Mouse (Mus musculus): Measurements from ENCODE around the gene Pitx2. TPM values are rescaled to one million over a fixed set of nuclear protein-coding genes. Genes with fewer than 3 reads are reported as not detected.

Pitx2 gene
- total RNA-seq, 1 experiment, result 9.8 TPM

DNA sequence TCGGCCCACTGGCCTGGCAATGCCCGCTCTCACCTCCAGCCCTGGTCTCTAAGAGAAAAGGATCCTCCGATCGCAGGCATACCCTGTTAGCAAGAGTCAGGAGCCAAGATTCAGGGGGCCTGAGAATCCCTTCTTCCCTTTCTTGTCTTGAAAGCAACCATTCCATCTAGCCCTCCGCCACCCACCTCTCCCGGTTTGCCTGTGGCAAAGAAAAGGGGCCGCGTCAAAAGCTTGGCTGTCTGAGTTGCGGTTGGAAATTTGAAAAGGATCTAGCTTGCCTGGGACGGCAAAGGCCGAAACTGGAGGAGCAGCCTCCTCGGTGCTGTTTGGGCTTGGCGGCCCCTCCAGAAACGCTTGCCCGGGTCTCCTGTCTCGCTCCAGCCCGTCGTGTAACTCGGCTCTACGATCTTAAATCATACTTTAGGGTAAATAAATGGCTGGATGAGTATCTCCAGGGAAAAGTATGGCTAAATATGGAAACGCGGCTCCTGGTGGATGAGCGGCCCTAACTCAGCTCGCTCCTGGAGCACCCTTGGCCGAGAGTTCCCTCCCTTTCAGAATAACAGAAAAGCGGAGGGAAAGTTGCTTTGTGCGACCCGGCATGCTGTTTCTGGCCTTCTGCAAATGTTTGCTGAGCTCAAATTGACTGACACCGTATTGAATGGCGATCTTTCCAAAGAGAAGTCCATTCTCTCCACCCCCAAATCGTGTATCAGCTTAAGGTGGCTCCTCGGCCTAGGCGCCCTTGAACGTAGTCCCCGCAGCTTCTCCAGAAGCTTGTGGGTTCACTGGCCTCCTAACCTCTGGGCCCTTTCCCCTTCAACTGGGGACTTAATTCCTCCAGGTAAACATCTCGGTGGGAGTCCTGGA lies 3.4 kb downstream of the Pitx2 start:
- no peak overlapping the region for H3K9ac ChIP-seq (ENCODE audit: insufficient read depth, low read depth, low read length, poor library complexity, severe bottlenecking)
- peak overlapping the region; percentile 12 to 55; a peak in 2 of 4 replicates for H3K4me3 ChIP-seq (ENCODE audit: insufficient read depth in 1 of 2, low read depth in 1 of 2, low read length in 2 of 2, poor library complexity in 1 of 2, severe bottlenecking in 1 of 2)
- TF ChIP-seq ZNF384 (IDR thresholded peaks at IDR 0.05; ENCODE audit: low read depth, low read length), result no peak
- H3K4me1 ChIP-seq (ENCODE audit: control insufficient read depth in 2 of 2, insufficient read depth in 2 of 2, low read length in 2 of 2, poor library complexity in 1 of 2), result peaks cover 0 to 5% of the 10 kb centered on the region in 2 experiments; a peak in 1 of 4 replicates
- no peaks in the 10 kb centered on the region for H3K9me3 ChIP-seq (ENCODE audit: control insufficient read depth, insufficient read depth, low read depth, low read length)
- no peak overlapping the region for H3K27ac ChIP-seq (ENCODE audit: insufficient read depth, low read depth, low read length, poor library complexity, severe bottlenecking)
- DNase-seq (ENCODE audit: low read depth, low spot score), result no peak
- in situ Hi-C loops (cut with MboI; ENCODE audit: low sequenced_read_pairs in 2 of 2, unreplicated experiment in 2 of 2), result loop anchor here (5.0 to 25.0 kb wide), 5 partner anchors 858 to 1909 kb away; partner anchors contain the start of genes Lef1 (in 1 of the 2) and Neurog2 (in 1 of the 2)
- no peaks in the 10 kb centered on the region for H3K36me3 ChIP-seq (ENCODE audit: control insufficient read depth, insufficient read depth, low read length, poor library complexity, severe bottlenecking)

DNA sequence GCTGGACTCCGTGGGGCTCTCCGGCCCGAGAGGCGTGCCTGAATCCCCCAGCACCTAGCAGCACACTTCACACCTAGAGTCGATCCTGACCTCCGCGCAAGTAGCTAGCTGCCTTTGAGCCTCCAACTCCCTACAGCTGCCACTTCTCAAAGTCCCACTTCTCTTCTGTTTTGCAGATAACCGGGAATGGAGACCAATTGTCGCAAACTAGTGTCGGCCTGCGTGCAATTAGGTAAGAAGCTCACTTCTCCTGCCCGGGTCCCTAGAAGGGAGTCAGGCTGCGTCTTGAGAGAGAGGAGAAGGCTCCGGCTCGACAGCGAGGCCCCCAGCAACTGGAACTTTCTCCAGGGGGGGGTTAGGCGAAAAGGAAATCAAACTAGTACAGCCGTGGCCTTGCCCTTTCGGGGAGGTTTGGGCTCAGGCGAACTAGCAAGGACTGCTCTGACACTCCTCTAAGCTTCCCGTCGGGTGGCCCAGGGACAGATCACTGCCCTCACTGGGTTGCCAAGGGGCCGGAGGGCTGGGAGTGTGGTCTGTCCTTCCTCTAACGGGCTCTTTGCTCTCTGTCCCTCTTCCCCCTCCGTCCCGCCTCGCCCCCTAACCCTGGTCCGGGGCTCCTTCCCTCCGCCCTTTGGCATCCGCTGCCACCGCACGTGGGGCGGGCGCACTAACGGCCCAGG lies 4.2 kb downstream of the Pitx2 start:
- TF ChIP-seq CHD2 (IDR thresholded peaks at IDR 0.05; ENCODE audit: low read depth, low read length) (no peak), ZC3H11A (IDR thresholded peaks at IDR 0.05; ENCODE audit: borderline replicate concordance, low read depth, low read length) (no peak), HCFC1 (IDR thresholded peaks at IDR 0.05; ENCODE audit: borderline replicate concordance, insufficient read depth, low read length) (no peak), MAFK (IDR thresholded peaks at IDR 0.05; ENCODE audit: insufficient read depth, low read depth, low read length) (no peak), ZNF384 (IDR thresholded peaks at IDR 0.05; ENCODE audit: low read depth, low read length) (no peak)
- in situ Hi-C loops (cut with MboI; ENCODE audit: low sequenced_read_pairs in 2 of 2, unreplicated experiment in 2 of 2), result loop anchor here (5.0 to 25.0 kb wide), 5 partner anchors 859 to 1908 kb away; partner anchors contain the start of genes Lef1 (in 1 of the 2) and Neurog2 (in 1 of the 2)
- Histone ChIP-seq H3K9me3 (ENCODE audit: control insufficient read depth, insufficient read depth, low read depth, low read length) (no peaks in the 10 kb centered on the region), H3K4me1 (ENCODE audit: control insufficient read depth in 2 of 2, insufficient read depth in 2 of 2, low read length in 2 of 2, poor library complexity in 1 of 2) (peaks cover 0 to 6% of the 10 kb centered on the region in 2 experiments; a peak in 1 of 4 replicates), H3K36me3 (ENCODE audit: control insufficient read depth, insufficient read depth, low read length, poor library complexity, severe bottlenecking) (no peaks in the 10 kb centered on the region), H3K9ac (ENCODE audit: insufficient read depth, low read depth, low read length, poor library complexity, severe bottlenecking) (0 out of 2 replicates have a peak overlapping the region, but pooled peaks have one; percentile 22), H3K4me3 (ENCODE audit: insufficient read depth in 1 of 2, low read depth in 1 of 2, low read length in 2 of 2, poor library complexity in 1 of 2, severe bottlenecking in 1 of 2) (peak overlapping the region; percentile 55 to 66), H3K27ac (ENCODE audit: insufficient read depth, low read depth, low read length, poor library complexity, severe bottlenecking) (no peak overlapping the region)
- no peak for DNase-seq (ENCODE audit: low read depth, low spot score)

DNA sequence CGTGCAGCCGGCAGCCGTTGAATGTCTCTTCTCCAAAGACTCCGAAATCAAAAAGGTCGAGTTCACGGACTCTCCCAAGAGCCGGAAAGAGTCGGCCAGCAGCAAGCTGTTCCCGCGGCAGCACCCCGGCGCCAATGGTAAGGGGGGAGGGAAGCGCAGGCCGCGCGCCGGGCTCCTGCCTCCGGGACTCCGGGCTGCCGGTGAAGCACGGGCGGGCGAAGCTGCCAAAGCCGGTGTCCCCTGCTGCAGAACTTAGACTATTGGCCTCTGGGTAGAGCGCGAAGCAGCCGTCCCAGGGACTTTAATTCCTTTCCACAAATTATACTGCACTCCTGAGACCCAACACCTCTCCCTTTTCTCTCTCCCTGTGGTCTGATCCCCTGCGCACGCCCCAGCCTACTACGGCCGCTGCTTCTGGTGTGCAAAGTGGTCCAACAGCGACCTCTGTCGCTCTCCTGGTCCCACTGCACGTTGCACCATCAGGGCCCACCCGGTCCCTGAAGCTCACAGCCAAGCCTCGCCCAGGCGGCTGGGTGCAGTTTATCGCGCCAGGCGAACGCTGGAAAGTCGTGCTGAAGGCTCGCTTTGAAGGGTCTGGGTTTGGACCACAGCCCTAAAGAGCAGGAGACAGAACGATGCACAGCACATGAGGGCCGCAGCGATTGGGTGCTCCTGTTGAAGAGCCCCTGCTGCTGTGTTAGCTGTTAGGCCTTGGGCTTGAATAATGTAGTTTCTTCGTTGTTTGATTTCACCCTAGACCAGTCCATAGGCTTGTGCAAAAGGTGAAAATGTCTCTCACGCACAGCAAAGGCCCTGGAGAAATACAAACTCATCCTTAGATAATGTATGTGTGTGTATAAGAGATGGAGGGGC lies 5.0 kb downstream of the Pitx2 start:
- Histone ChIP-seq H3K4me1 (ENCODE audit: control insufficient read depth in 2 of 2, insufficient read depth in 2 of 2, low read length in 2 of 2, poor library complexity in 1 of 2) (0 out of 4 replicates have a peak, but pooled peaks cover 0 to 4% of the 10 kb centered on the region in 2 experiments), H3K4me3 (ENCODE audit: insufficient read depth in 1 of 2, low read depth in 1 of 2, low read length in 2 of 2, poor library complexity in 1 of 2, severe bottlenecking in 1 of 2) (peak overlapping the region; percentile 55 to 66), H3K9ac (ENCODE audit: insufficient read depth, low read depth, low read length, poor library complexity, severe bottlenecking) (peak overlapping the region; percentile 22; the same call in 1 of the 2 replicates), H3K9me3 (ENCODE audit: control insufficient read depth, insufficient read depth, low read depth, low read length) (no peaks in the 10 kb centered on the region), H3K27ac (ENCODE audit: insufficient read depth, low read depth, low read length, poor library complexity, severe bottlenecking) (no peak overlapping the region), H3K36me3 (ENCODE audit: control insufficient read depth, insufficient read depth, low read length, poor library complexity, severe bottlenecking) (no peaks in the 10 kb centered on the region)
- DNase-seq (ENCODE audit: low read depth, low spot score), result peak; percentile 93
- in situ Hi-C loops (cut with MboI; ENCODE audit: low sequenced_read_pairs in 2 of 2, unreplicated experiment in 2 of 2), result loop anchor here (5.0 to 25.0 kb wide), 5 partner anchors 860 to 1908 kb away; partner anchors contain the start of genes Lef1 (in 1 of the 2) and Neurog2 (in 1 of the 2)
- TF ChIP-seq ZNF384 (IDR thresholded peaks at IDR 0.05; ENCODE audit: low read depth, low read length) (no peak), ZC3H11A (IDR thresholded peaks at IDR 0.05; ENCODE audit: borderline replicate concordance, low read depth, low read length) (peak; percentile 60)

DNA sequence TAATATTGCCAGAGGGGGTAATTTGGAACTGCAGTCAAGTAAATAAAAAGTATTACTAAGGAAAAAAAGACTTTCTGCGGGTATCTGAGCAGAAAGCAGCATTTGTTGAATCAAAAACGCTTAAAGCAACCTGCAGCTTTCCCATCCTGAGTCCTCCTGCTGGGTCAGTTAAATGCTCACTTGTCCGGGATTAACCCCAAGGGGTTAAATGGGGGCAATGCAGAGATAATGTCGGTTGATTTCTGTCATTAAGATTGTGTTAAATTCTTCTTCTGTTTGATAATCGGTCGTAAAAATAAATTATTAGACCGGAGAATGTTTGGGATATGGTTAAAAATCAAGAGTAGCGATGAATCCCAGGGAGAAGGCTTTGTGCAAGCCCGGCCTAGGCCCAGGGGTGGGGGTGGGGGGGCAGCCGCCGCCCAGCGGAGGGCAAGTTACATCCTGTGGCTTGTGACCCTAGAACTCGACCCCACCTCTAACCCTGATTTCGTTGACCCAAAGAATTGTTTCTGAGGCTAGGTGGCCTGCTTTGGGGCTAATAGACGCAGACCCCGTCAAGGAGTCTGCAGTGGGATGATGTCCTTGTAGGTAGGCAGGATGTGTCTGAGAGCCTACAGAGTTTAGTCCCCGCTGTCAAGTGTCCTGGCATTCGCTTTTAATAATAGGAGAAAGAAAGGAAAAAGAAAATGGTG lies 6.0 kb downstream of the Pitx2 start:
- no peak overlapping the region for H3K9ac ChIP-seq (ENCODE audit: insufficient read depth, low read depth, low read length, poor library complexity, severe bottlenecking)
- in situ Hi-C loops (cut with MboI; ENCODE audit: low sequenced_read_pairs in 2 of 2, unreplicated experiment in 2 of 2), result loop anchor here (10.0 to 25.0 kb wide), 4 partner anchors 861 to 1907 kb away; partner anchors contain the start of genes Lef1 (in 1 of the 2) and Neurog2 (in 1 of the 2)

More for the DNA sequence above, 6.0 kb downstream of the Pitx2 start:
- H3K4me1 ChIP-seq (ENCODE audit: control insufficient read depth in 2 of 2, insufficient read depth in 2 of 2, low read length in 2 of 2, poor library complexity in 1 of 2), result 0 out of 4 replicates have a peak, but pooled peaks cover 0 to 4% of the 10 kb centered on the region in 2 experiments
- no peaks in the 10 kb centered on the region for H3K36me3 ChIP-seq (ENCODE audit: control insufficient read depth, insufficient read depth, low read length, poor library complexity, severe bottlenecking)
- no peak for DNase-seq (ENCODE audit: low read depth, low spot score)
- H3K9me3 ChIP-seq (ENCODE audit: control insufficient read depth, insufficient read depth, low read depth, low read length), result no peaks in the 10 kb centered on the region
- no peak overlapping the region for H3K4me3 ChIP-seq (ENCODE audit: insufficient read depth in 1 of 2, low read depth in 1 of 2, low read length in 2 of 2, poor library complexity in 1 of 2, severe bottlenecking in 1 of 2)
- no peak overlapping the region for H3K27ac ChIP-seq (ENCODE audit: insufficient read depth, low read depth, low read length, poor library complexity, severe bottlenecking)
- TF ChIP-seq CHD2 (IDR thresholded peaks at IDR 0.05; ENCODE audit: low read depth, low read length) (no peak), MAFK (IDR thresholded peaks at IDR 0.05; ENCODE audit: insufficient read depth, low read depth, low read length) (no peak), ZNF384 (IDR thresholded peaks at IDR 0.05; ENCODE audit: low read depth, low read length) (no peak), HCFC1 (IDR thresholded peaks at IDR 0.05; ENCODE audit: borderline replicate concordance, insufficient read depth, low read length) (no peak), ZC3H11A (IDR thresholded peaks at IDR 0.05; ENCODE audit: borderline replicate concordance, low read depth, low read length) (no peak)
